Mouse (Mus musculus) gastrocnemius, postnatal 4 days (tissue): Measurements from ENCODE around the gene Saal1. TPM values are rescaled to one million over a fixed set of nuclear protein-coding genes. Genes with fewer than 3 reads are reported as not detected.

Experiments used
- total RNA-seq, 2 experiments: library from RNA; stranded (reverse); gene quantifications; 2 replicates each; pipeline ENCODE4 v1.2.3; 2021

Gene Saal1
- total RNA-seq, 2 experiments from 2014 or later = 10.3 to 10.9 TPM

Other genes starting within 250 kb of the Saal1 start
- gene Sergef, start 70.9 kb downstream of the Saal1 start, total RNA-seq = 10 to 100 TPM in 1 of 2 experiments, 1 to 10 TPM in 1; 8.7 to 10.6 TPM
- gene Tph1, start 38.1 kb downstream of the Saal1 start, total RNA-seq = under 1 TPM; 0.21 to 0.49 TPM
- gene Saa3, start 5.0 kb upstream of the Saal1 start, total RNA-seq = under 1 TPM; 0.31 to 0.59 TPM
- gene Saa4, start 21.9 kb upstream of the Saal1 start, total RNA-seq = under 1 TPM in 1 of 2 experiments, not detected in 1; 0.16 TPM
- not detected for gene Saa1, start 32.3 kb upstream of the Saal1 start, total RNA-seq
- not detected for gene Saa2, start 41.1 kb upstream of the Saal1 start, total RNA-seq
- gene Hps5, start 85.4 kb upstream of the Saal1 start, total RNA-seq = 10 to 100 TPM; 14.8 to 18.4 TPM
- 10 to 100 TPM; 31.0 to 40.2 TPM for gene Gtf2h1, start 85.4 kb upstream of the Saal1 start, total RNA-seq
- 1,000 to 10,000 TPM; 1,563 to 1,575 TPM for gene Ldha, start 130.8 kb upstream of the Saal1 start, total RNA-seq
- gene Ldhc, start 150.5 kb upstream of the Saal1 start, total RNA-seq = not detected
- gene Tsg101, start 209.3 kb upstream of the Saal1 start, total RNA-seq = 10 to 100 TPM; 67.3 to 72.0 TPM
- 10 to 100 TPM; 11.3 to 13.0 TPM for gene Uevld, start 247.8 kb upstream of the Saal1 start, total RNA-seq